Mouse (Mus musculus) liver, postnatal 0 days (tissue): ENCODE data around the gene S100pbp.

Experiments
- CTCF ChIP-seq: sonication (generic); IDR thresholded peaks from 2 replicates; pipeline ENCODE4 v1.5.1; 2016; ENCODE audit warnings: antibody characterized with exemption, low read depth
- EP300 ChIP-seq: IDR thresholded peaks from 2 replicates; pipeline ENCODE4 v1.6.1; 2016; ENCODE audit warnings: antibody characterized with exemption, low read depth, mild to moderate bottlenecking

- TF ChIP-seq CTCF (peak; percentile 45), EP300 (no peak)
Observed at GRCm38 (mm10) chr4:129120520-129121445, 68.7 kb downstream of the S100pbp start.
